Mouse (Mus musculus): ENCODE data around the gene Foxp1. TPM values are rescaled to one million over a fixed set of nuclear protein-coding genes. Genes with fewer than 3 reads are reported as not detected.

The Foxp1 gene
- polyA plus RNA-seq, 1 experiment from 2014 or later, result 141 TPM

- 36% methylated on average over 10 of the region's 10 CpGs for WGBS
- H3K4me2 ChIP-seq (replicated peaks), result no peak overlapping the region
- no peak for ATAC-seq (ENCODE audit: low FRiP score, low read depth)
- H3K36me3 ChIP-seq, result no peaks in the 10 kb centered on the region
- H3K4me1 ChIP-seq, result peaks cover 47% of the 10 kb centered on the region
- H3K27ac ChIP-seq, result no peak overlapping the region
- no peak overlapping the region for H3K9ac ChIP-seq
- H3K27me3 ChIP-seq, result no peaks in the 10 kb centered on the region
- H3K9me3 ChIP-seq, result no peaks in the 10 kb centered on the region
- no peak overlapping the region for H3K4me3 ChIP-seq
These were observed 458.5 kb downstream of the Foxp1 start for GRCm38 (mm10) chr6:99063982-99064484.

DNA sequence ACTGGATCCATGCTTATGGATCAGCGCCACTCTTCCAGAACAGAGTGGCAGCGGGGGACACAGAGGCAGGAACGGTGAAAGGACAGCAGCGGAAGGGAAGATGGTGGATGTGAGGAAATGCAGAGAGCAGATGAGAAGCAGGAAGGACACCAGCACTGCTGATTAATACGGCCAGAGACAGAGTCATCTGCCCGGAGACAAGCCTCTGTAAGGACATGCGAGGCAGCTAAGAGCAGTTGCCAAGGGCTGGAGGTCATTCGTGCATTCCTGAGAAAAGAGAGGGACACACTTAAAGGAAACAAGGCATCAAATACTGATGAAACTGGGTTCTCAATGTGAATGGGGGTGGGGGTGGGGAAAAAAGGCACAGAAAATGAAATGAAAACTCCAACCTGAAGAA is 459.6 kb downstream of the Foxp1 start:
- H3K9ac ChIP-seq, result no peak overlapping the region
- H3K4me3 ChIP-seq, result no peak overlapping the region
- H3K36me3 ChIP-seq, result no peaks in the 10 kb centered on the region
- no peaks in the 10 kb centered on the region for H3K9me3 ChIP-seq
- H3K27me3 ChIP-seq, result no peaks in the 10 kb centered on the region
- 87% methylated on average over 8 of the region's 8 CpGs for WGBS
- H3K4me1 ChIP-seq, result peaks cover 43% of the 10 kb centered on the region
- ATAC-seq (ENCODE audit: low FRiP score, low read depth), result no peak
- H3K4me2 ChIP-seq (replicated peaks), result no peak overlapping the region
- no peak overlapping the region for H3K27ac ChIP-seq

- Histone ChIP-seq H3K9ac (no peak overlapping the region), H3K4me3 (no peak overlapping the region), H3K4me2 (replicated peaks) (no peak overlapping the region), H3K27ac (no peak overlapping the region), H3K36me3 (no peaks in the 10 kb centered on the region), H3K4me1 (peaks cover 9% of the 10 kb centered on the region), H3K9me3 (no peaks in the 10 kb centered on the region), H3K27me3 (no peaks in the 10 kb centered on the region)
- no peak for ATAC-seq (ENCODE audit: low FRiP score, low read depth)
- WGBS, result 69% methylated on average over 3 of the region's 3 CpGs
These were observed 463.8 kb downstream of the Foxp1 start for GRCm38 (mm10) chr6:99058688-99059087.

DNA sequence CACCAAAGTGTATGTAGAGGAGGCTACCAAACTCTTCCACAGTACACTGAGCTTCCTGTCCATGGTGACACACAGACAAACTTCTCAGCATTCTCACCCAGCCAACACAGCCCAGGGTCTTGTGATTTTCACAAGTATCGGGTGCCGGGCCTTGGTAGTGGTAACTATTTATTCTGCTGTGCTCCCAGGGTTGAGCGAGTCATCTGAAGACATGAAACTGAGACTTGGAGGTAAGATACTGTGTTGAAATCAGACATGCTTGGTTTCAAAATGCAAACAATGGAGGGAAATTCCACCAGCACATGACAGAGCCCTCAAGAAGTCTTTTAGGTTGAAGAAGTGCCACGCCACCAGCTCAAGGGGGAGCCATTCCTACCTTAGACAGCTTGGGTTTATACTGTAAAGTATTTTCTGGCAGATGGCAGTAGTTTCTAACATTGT is 465.4 kb downstream of the Foxp1 start:
- WGBS, result 93% methylated on average over 4 of the region's 4 CpGs
- H3K36me3 ChIP-seq, result no peaks in the 10 kb centered on the region
- ATAC-seq (ENCODE audit: low FRiP score, low read depth), result no peak

GRCm38 (mm10) chr6:99056379-99056778 is 466.1 kb downstream of the Foxp1 start:
- no peak overlapping the region for H3K27ac ChIP-seq
- no peak for ATAC-seq (ENCODE audit: low FRiP score, low read depth)
- 69% methylated on average over 2 of the region's 2 CpGs for WGBS

More for the DNA sequence above, 465.4 kb downstream of the Foxp1 start:
- H3K27ac ChIP-seq, result no peak overlapping the region
- H3K27me3 ChIP-seq, result no peaks in the 10 kb centered on the region
- no peak overlapping the region for H3K9ac ChIP-seq
- no peaks in the 10 kb centered on the region for H3K9me3 ChIP-seq
- H3K4me3 ChIP-seq, result no peak overlapping the region
- 0 out of 2 replicates have a peak, but pooled peaks cover 4% of the 10 kb centered on the region for H3K4me1 ChIP-seq
- no peak overlapping the region for H3K4me2 ChIP-seq (replicated peaks)

DNA sequence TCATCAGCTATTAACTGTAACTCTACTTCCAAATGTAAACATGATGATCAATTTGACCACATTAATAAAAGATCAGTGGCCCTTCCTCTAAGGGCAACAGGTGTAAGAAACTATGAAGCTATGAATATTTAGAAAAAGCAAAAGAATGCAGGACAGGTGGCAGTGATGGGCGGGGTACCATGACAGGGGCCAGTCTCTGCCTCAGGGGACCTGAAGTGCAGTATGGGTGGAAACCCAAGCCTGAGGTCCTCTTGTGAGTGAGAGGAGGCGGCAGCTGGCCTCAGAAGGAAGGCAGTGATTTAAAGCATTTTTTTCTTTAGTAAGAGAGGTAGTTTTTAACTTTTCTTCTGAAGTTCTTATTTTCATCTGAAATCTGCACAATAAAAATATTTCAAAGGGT is 468.5 kb downstream of the Foxp1 start:
- Histone ChIP-seq H3K9me3 (no peaks in the 10 kb centered on the region), H3K4me2 (replicated peaks) (no peak overlapping the region), H3K4me3 (no peak overlapping the region), H3K27ac (no peak overlapping the region), H3K27me3 (no peaks in the 10 kb centered on the region), H3K9ac (no peak overlapping the region), H3K36me3 (no peaks in the 10 kb centered on the region), H3K4me1 (0 out of 2 replicates have a peak, but pooled peaks cover 4% of the 10 kb centered on the region)
- no peak for ATAC-seq (ENCODE audit: low FRiP score, low read depth)
- 85% methylated on average over 2 of the region's 2 CpGs for whole genome bisulfite sequencing

More at GRCm38 (mm10) chr6:99056379-99056778, 466.1 kb downstream of the Foxp1 start:
- Histone ChIP-seq H3K36me3 (no peaks in the 10 kb centered on the region), H3K4me2 (replicated peaks) (no peak overlapping the region), H3K27me3 (no peaks in the 10 kb centered on the region), H3K9me3 (no peaks in the 10 kb centered on the region), H3K4me3 (no peak overlapping the region), H3K9ac (no peak overlapping the region), H3K4me1 (0 out of 2 replicates have a peak, but pooled peaks cover 4% of the 10 kb centered on the region)

GRCm38 (mm10) chr6:99053111-99053510 is 469.4 kb downstream of the Foxp1 start:
- no peak for ATAC-seq (ENCODE audit: low FRiP score, low read depth)
- no peak overlapping the region for H3K27ac ChIP-seq

GRCm38 (mm10) chr6:99051724-99052123 is 470.8 kb downstream of the Foxp1 start:
- no peak overlapping the region for H3K4me3 ChIP-seq
- no peak overlapping the region for H3K4me2 ChIP-seq (replicated peaks)
- ATAC-seq (ENCODE audit: low FRiP score, low read depth), result no peak
- H3K27me3 ChIP-seq, result no peaks in the 10 kb centered on the region
- no peak overlapping the region for H3K9ac ChIP-seq
- H3K36me3 ChIP-seq, result no peaks in the 10 kb centered on the region
- no peaks in the 10 kb centered on the region for H3K9me3 ChIP-seq
- H3K4me1 ChIP-seq, result 0 out of 2 replicates have a peak, but pooled peaks cover under 1% of the 10 kb centered on the region
- no peak overlapping the region for H3K27ac ChIP-seq

More at GRCm38 (mm10) chr6:99053111-99053510, 469.4 kb downstream of the Foxp1 start:
- Histone ChIP-seq H3K27me3 (no peaks in the 10 kb centered on the region), H3K9ac (no peak overlapping the region), H3K4me1 (0 out of 2 replicates have a peak, but pooled peaks cover 4% of the 10 kb centered on the region), H3K4me2 (replicated peaks) (no peak overlapping the region), H3K9me3 (no peaks in the 10 kb centered on the region), H3K4me3 (no peak overlapping the region), H3K36me3 (no peaks in the 10 kb centered on the region)
- 87% methylated on average over 7 of the region's 7 CpGs for WGBS

- no peak for ATAC-seq (ENCODE audit: low FRiP score, low read depth)
- 70% methylated on average over 3 of the region's 3 CpGs for WGBS
- H3K27me3 ChIP-seq, result no peaks in the 10 kb centered on the region
- H3K36me3 ChIP-seq, result no peaks in the 10 kb centered on the region
- H3K4me1 ChIP-seq, result no peaks in the 10 kb centered on the region
- H3K4me3 ChIP-seq, result no peak overlapping the region
- no peak overlapping the region for H3K9ac ChIP-seq
- H3K27ac ChIP-seq, result no peak overlapping the region
- H3K4me2 ChIP-seq (replicated peaks), result no peak overlapping the region
- no peaks in the 10 kb centered on the region for H3K9me3 ChIP-seq
These were observed 472.1 kb downstream of the Foxp1 start for GRCm38 (mm10) chr6:99050288-99051006.

DNA sequence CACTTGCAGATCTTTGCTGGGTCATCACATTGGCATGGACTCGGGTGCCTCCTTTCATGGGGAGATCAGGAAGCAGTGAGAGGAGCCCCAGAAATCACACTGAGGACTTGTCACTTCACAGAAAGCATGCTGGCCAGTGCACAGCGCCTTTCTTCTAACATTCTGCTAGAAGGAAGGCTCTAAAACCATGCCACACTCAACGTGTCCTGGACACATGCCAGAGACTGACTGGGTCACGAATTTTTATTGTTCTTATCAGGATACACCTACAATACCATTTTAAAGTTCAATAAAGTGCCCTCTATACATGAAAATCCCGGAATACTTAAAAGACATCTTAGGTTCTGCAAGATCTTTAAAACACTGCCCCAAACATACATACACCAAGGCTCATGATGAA is 475.2 kb downstream of the Foxp1 start:
- H3K4me1 ChIP-seq, result peaks cover 9% of the 10 kb centered on the region; the same call in 1 of the 2 replicates
- no peaks in the 10 kb centered on the region for H3K9me3 ChIP-seq
- no peak overlapping the region for H3K4me3 ChIP-seq
- no peak overlapping the region for H3K27ac ChIP-seq
- 70% methylated on average over 5 of the region's 5 CpGs for WGBS
- no peak overlapping the region for H3K4me2 ChIP-seq (replicated peaks)
- no peaks in the 10 kb centered on the region for H3K27me3 ChIP-seq
- no peak overlapping the region for H3K9ac ChIP-seq
- no peak for ATAC-seq (ENCODE audit: low FRiP score, low read depth)
- H3K36me3 ChIP-seq, result no peaks in the 10 kb centered on the region

GRCm38 (mm10) chr6:99045845-99046788 is 476.4 kb downstream of the Foxp1 start:
- H3K4me3 ChIP-seq, result no peak overlapping the region
- no peak overlapping the region for H3K4me2 ChIP-seq (replicated peaks)
- no peaks in the 10 kb centered on the region for H3K9me3 ChIP-seq
- H3K27ac ChIP-seq, result no peak overlapping the region
- H3K27me3 ChIP-seq, result no peaks in the 10 kb centered on the region
- 86% methylated on average over 5 of the region's 5 CpGs for WGBS
- no peak for ATAC-seq (ENCODE audit: low FRiP score, low read depth)
- H3K4me1 ChIP-seq, result peaks cover 9% of the 10 kb centered on the region; the same call in 1 of the 2 replicates
- no peaks in the 10 kb centered on the region for H3K36me3 ChIP-seq
- H3K9ac ChIP-seq, result no peak overlapping the region
